Mouse (Mus musculus): ENCODE results near the gene Gm28041.
"Not testable (repeated sequence)": the region's sequence is repeated elsewhere in the genome, so short reads cannot be mapped to it uniquely, and the experiment has no call there.

The Gm28041 gene

DNA sequence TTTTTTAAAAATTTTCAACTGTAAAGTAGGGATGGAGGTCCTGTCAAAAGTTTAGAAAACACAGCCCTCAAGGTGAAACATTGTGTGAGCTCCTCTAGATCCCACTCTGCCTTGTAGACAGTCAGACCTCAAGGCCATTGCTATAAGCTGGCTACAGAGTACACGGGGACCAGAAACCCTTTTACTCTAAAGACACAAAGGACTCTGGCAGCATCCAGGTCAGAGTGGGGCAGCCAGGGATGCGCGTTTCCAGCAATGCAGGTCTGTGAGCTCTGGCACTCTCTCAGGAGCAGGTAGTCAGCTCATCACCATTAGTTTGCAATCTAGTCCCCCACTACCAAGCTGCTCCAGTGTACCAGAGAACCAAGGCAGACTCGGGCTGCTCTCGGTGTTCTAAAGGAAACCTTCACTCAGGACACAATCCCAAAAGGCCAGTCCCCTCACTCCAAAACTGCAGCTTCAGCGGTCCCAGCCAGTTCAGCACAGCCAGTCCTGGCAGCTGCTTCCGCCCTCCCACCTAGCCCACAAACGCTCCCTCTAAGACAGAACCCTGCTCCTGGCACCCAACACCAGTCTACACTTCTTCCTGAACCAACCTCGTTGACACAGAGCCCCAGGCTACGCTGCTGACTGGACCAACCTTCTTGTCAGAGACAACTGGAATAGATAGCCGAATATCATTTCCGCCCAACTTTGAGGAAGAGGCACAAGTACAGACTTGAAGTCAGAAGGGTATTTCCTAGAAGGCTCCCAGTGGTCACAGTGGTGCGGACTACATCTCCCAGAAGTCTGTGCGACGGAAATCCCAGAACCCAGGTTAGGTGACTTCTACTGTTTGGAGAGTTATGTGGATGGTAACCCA is at the start of gene Gm28041, which contains the start of gene Zfp456:
Gm28041 (minus strand) TSS at position 684 of the 862 bp plus-strand sequence.
Zfp456 (minus strand) TSS at position 761 of the 862 bp plus-strand sequence.
- peak; percentile 79 for ATAC-seq (ENCODE audit: insufficient number of reproducible peaks, low FRiP score, low TSS enrichment)

DNA sequence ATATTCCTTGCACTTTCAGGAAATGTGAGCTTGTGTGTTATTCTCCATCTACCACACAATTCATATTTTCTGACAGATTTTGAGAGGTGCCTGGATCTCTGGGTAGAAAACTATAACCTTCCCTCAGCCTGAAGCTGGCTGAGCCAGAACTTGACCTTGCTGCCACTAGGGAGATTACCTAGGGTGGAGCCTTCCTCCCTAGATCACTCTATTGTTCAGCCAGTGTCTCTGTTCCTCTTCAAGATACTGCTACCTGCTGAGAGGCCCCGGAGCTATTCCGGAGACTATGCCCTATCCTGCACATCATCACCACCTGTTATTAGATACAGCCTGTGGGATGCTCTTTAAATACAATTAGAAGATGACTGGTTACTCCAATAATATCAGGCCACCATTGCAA is 47.0 kb upstream of the Gm28041 start:
- ATAC-seq (ENCODE audit: insufficient number of reproducible peaks, low FRiP score, low TSS enrichment), result not testable (repeated sequence)

DNA sequence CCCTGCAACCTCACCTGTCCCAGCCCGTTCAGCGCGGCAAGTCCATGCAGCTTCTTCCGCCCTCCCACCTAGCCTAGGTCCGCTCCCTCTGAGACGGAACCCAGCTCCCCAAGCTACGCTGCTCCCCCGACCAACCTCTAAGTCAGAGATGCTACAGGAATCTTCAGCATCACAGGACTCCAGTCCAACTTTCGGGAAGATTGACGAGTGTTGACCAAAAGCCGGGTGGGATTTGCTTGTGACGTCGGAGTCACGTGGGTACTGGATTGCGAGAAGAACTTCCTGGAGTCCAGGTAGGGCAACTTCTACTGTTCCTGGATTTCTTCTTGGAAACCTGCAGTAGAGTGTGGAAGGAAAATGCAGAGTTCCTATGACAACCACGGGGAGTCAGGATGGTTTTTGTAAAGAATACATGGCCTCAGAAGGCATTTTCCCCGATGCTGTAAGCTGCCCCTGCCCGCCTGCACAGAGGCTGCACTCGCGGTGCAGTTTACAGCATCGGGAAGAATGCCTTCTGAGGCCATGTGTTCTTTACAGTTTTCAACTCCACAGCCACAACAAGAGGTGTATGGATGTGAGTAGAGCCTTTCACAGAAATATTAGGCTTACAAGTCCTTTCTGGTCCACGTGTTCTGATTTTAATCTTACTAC is 45.8 kb upstream of the Gm28041 start, which contains the start of gene Zfp459:
Zfp459 (minus strand) TSS at position 212 of the 651 bp plus-strand sequence.
- ATAC-seq (ENCODE audit: insufficient number of reproducible peaks, low FRiP score, low TSS enrichment), result peak; percentile 66; the same call in 1 of the 2 replicates

DNA sequence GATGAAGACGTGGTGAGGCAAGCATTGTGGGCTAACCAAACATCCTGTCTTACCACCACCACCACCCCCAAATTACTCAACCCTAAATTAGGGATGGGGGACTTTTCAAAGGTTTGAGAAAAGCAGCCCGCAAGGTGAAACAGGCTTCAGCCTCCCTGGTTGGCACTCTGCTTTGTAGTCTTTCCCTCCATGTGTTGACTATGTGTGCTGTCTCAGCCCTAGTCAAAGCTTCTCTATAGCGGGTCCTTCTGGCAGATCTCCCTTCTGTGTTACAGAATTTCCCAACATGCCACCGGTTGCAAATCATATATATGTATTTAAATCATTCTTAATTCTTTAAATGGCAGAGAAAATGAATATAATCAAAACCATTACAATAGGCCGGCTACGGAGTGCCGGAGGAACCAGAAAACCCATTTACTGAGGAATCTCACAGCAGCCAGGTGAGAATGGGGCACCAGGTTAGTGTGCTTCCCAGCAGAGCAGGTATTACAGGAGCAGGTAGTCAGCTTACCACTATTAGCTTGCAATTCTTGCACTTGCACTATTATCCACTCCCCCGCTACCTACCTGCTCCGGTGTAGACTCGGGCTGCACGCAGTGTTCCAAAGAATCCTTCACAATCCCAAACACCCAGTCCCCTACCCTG is 45.1 kb upstream of the Gm28041 start:
- ATAC-seq (ENCODE audit: insufficient number of reproducible peaks, low FRiP score, low TSS enrichment), result no peak; the same call in 1 of the 2 replicates

DNA sequence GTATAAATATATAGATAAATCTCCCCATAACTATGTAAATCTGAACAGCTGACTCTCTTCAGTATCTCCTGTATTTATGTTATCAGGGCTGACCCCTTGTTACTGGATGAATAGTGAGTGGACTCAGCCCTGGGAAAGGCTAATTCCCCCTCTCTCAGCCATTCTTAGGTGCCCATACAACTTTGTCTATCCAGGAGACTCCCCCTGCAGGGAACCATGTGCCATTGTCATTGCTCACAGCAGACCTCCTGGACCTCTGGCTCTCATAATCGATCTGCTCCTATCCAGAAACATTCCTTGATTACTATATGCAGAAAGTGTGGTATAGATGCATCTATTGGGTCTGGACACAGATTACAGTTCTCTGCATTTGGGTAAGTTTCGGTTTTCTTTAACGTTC is 41.3 kb upstream of the Gm28041 start:
- ATAC-seq (ENCODE audit: insufficient number of reproducible peaks, low FRiP score, low TSS enrichment), result no peak

DNA sequence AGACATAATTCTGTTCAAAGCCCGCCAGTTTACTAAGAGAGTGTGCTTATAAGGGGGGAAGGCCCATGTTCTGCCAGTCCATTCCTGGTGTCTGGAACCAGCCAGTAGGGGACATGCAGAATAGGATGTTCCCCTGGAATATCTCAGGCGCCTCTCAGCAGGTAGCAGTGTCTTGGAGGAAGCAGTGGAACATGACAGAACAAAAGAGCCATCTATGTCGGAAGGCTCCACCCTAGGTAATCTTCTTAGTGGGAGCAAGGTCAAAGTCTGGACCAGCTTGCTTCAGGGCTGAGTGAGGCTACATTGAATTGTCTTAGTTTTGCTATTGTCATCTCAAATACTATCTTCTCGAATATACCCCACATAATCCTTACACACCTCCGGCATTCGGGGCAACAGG is 40.2 kb upstream of the Gm28041 start:
- no peak for ATAC-seq (ENCODE audit: insufficient number of reproducible peaks, low FRiP score, low TSS enrichment)

DNA sequence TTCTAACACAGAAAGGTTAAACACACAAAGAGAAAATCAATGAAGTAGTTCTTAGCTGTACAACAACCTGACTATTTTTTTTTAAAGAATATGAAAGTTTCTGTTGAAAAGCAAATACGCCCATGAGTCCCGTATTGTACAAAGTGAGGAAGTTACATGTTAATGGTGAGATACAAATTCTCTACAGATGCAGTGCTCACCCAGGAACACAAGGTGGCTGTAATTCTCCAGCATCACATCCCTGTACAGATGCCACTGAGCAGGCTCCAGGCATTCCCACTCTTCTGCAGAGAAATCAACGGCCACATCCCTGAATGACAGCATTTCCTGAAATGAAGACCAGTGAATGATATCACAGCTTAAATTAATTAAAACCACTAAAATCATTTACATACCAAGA is 38.1 kb upstream of the Gm28041 start:
- ATAC-seq (ENCODE audit: insufficient number of reproducible peaks, low FRiP score, low TSS enrichment), result not testable (repeated sequence)

DNA sequence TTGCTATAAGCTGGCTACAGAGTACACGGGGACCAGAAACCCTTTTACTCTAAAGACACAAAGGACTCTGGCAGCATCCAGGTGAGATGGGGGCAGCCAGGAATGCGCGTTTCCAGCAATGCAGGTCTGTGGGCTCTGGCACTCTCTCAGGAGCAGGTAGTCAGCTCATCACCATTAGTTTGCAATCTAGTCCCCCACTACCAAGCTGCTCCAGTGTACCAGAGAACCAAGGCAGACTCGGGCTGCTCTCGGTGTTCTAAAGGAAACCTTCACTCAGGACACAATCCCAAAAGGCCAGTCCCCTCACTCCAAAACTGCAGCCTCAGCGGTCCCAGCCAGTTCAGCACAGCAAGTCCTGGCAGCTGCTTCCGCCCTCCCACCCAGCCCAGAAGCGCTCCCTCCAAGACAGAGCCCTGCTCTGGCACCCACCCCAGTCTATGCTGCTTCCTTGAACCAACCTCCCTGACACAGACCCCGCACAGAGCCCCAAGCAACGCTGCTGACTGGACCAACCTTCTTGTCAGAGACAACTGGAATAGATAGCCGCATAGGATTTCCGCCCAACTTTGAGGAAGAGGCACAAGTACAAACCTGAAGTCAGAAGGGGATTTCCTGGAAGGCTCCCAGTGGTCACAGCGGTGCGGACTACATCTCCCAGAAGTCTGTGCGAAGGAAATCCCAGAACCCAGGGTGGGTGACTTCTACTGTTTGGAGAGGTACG is 23.8 kb upstream of the Gm28041 start, which contains the start of gene Zfp429:
Zfp429 (minus strand) TSS at position 637 of the 721 bp plus-strand sequence.
- peak; percentile 96 for ATAC-seq (ENCODE audit: insufficient number of reproducible peaks, low FRiP score, low TSS enrichment)

DNA sequence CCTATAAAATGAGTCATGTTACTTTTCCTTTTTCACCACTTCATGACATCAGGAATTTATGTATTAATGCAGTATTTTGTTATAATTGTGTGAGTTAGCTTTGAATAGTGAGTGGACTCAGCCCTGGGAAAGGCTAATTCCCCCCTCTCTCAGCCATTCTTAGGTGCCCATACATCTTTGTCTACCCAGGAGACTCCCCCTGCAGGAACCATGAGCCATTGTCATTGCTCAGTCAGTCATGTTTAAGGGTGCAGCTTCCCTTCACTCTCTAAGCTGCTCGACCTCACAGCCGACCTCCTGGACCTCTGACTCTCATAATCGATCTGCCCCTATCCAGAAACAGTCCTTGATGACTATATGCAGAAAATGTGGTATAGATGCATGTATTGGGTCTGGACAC is 722 bp upstream of the Gm28041 start:
- not testable (repeated sequence) for ATAC-seq (ENCODE audit: insufficient number of reproducible peaks, low FRiP score, low TSS enrichment)

DNA sequence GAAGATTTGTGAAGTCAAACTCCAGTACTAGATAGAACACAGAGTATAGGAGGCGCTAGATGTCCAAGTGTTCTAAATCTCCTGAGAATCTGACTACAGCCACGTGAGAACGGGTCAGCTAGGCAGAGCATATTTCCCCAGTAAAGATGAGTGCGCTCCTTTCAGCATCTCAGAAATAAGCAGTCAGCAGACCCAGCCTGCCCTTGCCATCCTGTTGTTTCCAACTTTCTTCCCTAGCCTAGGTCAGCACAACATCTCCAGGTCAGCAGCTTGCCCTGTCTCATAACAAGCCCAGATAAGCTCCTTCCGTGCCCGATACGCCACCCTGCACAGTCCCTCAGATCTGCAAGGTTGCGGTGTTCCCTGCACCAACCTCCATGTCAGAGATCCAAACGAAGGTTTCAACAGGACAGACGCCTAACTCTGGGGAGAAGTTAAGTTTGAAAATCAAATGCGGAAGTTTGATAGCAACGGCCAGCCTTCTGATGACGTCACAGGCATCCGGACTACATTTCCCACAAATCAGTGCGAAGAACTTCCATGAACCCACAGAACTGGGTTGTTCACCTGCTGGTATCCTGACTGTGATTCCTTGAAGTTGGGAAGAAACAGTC is 15.3 kb downstream of the Gm28041 start, which contains the start of the genes Gm28044 and Zfp953:
Gm28044 (minus strand) TSS at position 406 of the 614 bp plus-strand sequence.
Zfp953 (minus strand) TSS at position 475 of the 614 bp plus-strand sequence.
- peak; percentile 90 for ATAC-seq (ENCODE audit: insufficient number of reproducible peaks, low FRiP score, low TSS enrichment)

DNA sequence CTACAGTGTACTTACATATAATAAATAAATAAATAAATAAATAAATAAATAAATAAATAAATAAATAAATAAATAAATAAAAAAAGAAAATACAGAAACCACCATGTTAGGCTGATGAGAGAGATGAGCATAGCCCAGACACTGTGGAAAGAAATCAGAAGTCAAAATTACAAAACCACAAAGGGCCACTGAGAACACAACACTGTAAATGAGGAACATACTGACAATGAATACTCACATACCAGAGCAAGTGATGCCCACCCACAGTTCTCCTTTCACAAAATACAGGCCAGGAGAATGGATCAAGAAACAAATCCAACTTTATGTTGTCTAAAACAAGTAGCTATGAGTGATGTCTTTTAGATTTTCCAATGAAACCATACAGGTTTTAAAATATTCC is 23.7 kb downstream of the Gm28041 start:
- ATAC-seq (ENCODE audit: insufficient number of reproducible peaks, low FRiP score, low TSS enrichment), result no peak

DNA sequence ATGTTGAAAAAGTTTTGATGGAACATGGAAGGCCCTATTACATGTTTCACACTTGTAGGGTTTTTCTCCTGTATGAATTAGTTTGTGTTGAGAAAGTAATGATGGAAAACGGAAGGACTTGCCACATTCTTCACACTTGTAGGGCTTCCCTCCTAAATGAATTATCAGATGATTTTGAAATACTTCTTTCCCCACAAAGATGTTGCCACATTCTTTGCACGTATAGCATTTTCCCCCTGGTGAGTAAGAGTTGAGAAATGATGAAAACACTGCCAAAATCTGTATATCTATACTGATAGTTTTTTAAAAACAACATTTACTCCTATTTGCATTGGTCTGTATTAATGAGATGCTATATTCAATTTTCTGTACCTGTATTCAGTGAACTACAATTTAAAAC is 32.1 kb downstream of the Gm28041 start:
- no peak for ATAC-seq (ENCODE audit: insufficient number of reproducible peaks, low FRiP score, low TSS enrichment)

DNA sequence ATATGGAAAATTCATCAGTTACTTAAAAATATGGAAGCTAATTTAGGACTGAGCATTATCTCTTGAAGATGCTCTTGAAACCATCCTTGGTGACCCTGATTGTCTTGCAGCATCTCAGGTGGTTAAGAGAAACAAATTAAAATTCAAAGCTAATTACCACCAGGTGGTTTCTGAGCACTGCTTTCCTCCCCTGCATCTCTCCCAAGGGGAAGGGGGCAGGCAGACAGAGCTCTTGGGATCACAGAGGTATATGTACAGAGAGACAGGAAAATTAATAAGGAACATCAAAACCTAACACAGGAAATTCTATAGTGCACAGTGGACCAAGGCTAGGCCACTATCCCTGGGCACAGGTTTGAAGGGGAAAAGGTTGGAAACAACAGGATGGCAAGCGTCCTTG is 42.7 kb downstream of the Gm28041 start:
- ATAC-seq (ENCODE audit: insufficient number of reproducible peaks, low FRiP score, low TSS enrichment), result 0 out of 2 replicates have a peak, but pooled peaks have one; percentile 11

DNA sequence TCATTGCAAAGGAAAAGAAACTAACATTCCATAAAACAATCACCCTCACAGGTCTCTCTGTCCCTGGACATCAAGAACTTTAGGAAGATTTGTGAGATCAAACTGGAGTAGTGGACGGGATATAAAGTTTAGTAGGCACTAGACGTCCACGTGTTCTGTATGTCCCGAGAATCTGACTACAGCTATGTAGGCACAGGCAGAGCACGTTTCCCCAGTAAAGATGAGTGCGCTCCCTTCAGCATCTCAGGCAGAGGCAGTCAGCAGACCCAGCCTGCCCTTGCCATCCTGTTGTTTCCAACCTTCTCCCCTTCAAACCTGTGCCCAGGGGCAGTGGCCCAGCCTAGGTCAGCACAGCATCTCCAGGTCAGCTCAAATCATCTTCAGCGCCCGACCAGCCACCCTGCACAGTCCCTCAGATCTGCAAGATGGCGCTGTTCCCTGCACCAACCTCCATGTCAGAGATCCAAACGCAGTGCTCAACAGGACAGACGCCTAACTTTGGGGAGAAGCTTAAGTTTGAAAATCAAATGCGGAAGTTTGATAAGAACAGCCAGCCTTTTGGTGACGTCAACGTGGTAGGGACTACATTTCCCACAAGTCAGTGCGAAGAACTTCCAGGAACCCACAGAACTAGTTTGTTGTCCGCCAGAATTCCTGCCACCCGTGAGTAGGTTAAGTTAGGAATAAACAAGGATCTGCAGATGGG is 43.4 kb downstream of the Gm28041 start, which contains the start of gene Zfp595:
Zfp595 (minus strand) TSS at position 552 of the 706 bp plus-strand sequence.
- peak; percentile 94 for ATAC-seq (ENCODE audit: insufficient number of reproducible peaks, low FRiP score, low TSS enrichment)

DNA sequence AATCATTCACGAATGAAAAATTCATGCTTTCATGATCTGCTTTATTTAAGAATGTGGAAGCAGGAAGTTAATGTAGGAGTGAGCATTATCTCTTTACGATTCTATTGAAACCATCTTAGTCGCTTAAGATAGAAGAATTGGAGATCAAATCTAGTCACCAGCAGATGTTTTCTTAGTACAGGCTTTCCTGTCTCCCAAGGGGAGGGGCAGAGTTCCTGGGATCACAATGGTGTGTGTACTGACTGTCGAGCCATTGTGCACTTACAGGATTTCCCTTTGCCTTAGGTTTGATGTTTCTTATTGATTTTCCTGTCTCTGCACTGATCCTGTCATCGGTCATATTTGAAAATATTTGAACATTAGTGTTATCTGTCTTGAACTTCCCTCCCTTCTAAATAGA is 68.8 kb downstream of the Gm28041 start:
- 0 out of 2 replicates have a peak, but pooled peaks have one; percentile 11 for ATAC-seq (ENCODE audit: insufficient number of reproducible peaks, low FRiP score, low TSS enrichment)

DNA sequence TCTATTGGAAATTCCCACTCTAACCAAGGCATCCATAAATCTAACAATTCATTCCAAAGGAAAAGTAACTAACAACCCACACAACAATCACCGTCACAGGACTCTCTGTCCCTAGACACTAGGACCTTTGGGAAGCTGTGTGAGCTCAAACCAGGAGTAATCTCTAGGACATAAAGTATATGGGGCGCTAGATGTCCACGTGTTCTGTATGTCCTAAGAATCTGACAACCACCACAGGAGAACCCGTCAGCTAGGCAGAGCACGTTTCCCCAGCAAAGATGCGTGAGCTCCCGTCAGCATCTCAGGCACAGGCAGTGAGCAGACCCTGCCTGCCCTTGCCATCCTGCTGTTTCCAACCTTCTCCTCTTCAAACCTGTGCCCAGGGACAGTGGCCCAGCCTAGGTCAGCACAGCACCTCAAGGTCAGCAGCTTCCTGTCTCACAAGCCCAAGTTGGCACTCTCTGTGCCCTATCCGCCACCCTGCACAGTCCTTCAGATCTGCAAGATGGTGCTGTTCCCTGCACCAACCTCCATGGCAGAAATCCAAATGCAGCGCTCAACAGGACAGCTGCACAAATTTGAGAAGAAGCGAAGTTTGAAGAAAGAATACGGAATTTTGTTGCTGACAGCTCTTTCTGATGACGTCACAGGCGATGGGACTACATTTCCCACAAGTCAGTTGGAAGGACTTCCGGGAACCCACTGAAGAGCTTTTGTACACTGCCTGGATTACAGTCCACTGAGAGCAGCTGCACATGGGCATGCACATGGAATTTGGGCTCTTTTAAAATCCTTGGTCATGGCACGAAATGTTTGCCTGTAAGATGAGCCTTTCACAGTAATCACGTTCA is 69.5 kb downstream of the Gm28041 start, which contains the start of gene Zfp457:
Zfp457 (minus strand) TSS at position 664 of the 851 bp plus-strand sequence.
- ATAC-seq (ENCODE audit: insufficient number of reproducible peaks, low FRiP score, low TSS enrichment), result peak; percentile 97

All from cerebellum, adult (tissue).